Mouse (Mus musculus): ENCODE data around the gene Fam20b.

GRCm38 (mm10) chr1:156674195-156675000 is 44.5 kb downstream of the Fam20b start, which contains the start of gene Tor3a:
- TF ChIP-seq CTCF (IDR thresholded peaks at IDR 0.05; ENCODE audit: borderline replicate concordance, extremely low read depth, insufficient read depth, insufficient read length) (no peak), POLR2A (IDR thresholded peaks at IDR 0.05; ENCODE audit: borderline replicate concordance, extremely low read depth, insufficient read depth, insufficient read length, poor library complexity, severe bottlenecking) (no peak)
